Mouse (Mus musculus): Measurements from ENCODE around the gene Glp2r. TPM values are rescaled to one million over a fixed set of nuclear protein-coding genes. Genes with fewer than 3 reads are reported as not detected.

Glp2r gene
- not detected in 2 replicates for total RNA-seq (2023)

DNA sequence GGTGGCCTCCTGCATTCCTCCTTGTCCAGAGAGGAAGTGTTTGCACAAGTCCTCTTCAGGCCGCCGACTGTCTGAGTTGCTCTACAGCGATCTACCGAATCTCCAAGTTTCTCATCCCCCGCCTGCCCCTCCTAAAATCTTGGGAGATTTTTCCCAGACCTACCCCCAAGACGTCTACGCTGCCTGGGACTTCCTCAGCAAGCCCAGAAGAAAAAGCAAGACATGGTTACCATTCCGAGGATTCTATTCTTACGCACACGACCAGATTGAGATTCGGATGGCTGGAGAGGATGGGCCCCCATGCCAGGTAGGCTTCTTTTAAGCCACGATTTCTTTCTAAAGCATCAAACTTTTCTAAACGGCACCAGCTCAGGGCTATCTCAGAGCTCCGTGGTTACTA is at the start of gene Glp2r:
Gene Glp2r (minus strand): TSS at position 101 of the 400 bp plus-strand sequence.

DNA sequence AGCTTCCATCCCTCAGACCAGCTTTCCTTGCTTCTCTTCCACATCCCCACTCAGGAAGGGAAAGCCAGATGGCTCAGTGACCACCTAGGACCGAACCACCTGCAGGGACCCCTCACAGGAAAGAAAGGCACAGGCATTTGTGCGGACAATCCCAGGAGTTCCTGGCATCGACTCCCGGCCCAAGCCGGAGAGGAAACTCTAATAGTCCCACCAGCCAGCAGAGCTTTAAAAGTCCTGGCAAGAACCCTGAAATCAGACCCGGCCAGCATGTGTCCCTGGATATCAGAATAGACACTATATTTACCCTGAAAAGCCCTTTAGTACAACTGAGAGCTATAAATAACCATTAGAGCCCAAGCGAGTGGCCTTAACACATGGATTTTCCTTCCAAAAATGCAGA is 27.0 kb upstream of the Glp2r start, which contains the start of gene Dhrs7c:
Gene Dhrs7c (plus strand): TSS at position 257 of the 400 bp plus-strand sequence.

DNA sequence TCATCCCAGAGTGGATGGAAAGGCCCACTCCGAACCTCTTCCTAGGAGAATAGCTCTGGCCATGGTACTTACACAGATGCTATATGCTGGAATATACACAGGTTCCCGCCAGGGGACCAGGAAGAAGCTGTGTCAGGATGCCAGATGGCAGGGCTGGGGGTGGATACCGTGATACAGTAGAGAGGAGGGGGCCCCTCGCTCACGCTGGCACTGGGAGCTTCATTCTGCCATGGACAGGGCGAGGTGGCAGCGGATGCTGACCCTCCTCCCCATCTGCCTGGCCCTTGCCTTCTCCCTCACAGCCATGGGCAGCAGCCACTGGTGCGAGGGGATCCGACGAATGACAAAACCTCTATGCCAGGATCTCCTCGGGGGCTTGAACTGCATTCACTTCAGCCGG is 3.4 kb upstream of the Glp2r start, which contains the start of gene Gsg1l2:
Gene Gsg1l2 (plus strand): TSS at position 230 of the 400 bp plus-strand sequence.

DNA sequence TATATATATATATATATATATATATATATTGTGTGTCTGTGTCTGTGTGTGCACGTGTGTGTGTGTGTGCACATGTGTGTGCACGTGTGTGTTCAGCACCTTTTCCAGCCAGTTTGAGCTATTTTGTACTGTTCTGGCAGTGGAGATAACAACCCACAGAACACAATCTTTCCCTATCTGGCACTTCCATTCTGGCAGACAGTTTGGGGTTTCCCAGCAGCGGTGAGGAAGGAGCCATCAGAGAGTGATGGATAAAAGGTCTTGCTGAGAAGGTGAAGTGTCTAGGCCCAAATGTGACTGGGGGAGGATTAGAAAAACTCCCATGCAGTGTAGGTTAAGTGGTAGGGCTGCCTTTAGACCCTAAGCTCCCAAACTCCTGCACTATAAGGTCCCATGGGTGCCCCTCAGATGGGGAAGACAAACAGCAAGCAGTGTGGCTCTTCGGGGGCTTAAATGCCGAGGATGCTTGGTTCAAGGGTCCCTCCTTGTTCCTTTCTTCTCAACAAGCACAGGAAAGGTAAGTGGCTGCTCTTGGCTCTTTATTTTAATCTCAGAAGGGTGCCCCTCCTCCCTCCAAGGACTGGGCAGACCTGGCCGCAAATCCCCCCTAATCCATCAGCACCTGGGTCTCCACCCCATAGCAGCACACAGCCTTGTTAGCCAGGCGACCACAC is 76.1 kb downstream of the Glp2r start, which contains the start of gene Rcvrn:
Gene Rcvrn (plus strand): TSS at position 624 of the 674 bp plus-strand sequence.

Other genes with a start within 250 kb of the Glp2r start
- 0.92 TPM in 1 of 2 replicates, not detected in the other for gene Rcvrn, start 75.8 kb downstream of the Glp2r start, total RNA-seq (2023)
- gene Gsg1l2, start 3.5 kb upstream of the Glp2r start, total RNA-seq (2023) = not detected in 2 replicates
- gene Dhrs7c, start 27.0 kb upstream of the Glp2r start, total RNA-seq (2023) = not detected in 2 replicates
- not detected in 2 replicates for gene Usp43, start 151.0 kb upstream of the Glp2r start, total RNA-seq (2023)
- gene Cfap52, start 194.5 kb upstream of the Glp2r start, total RNA-seq (2023) = not detected in 2 replicates
- gene Stx8, start 195.0 kb upstream of the Glp2r start, total RNA-seq (2023) = 22.8 and 31.2 TPM in 2 replicates